Mouse (Mus musculus) gastrocnemius, adult 18-20 months (tissue): ENCODE data around the gene Maff. TPM values are rescaled to one million over a fixed set of nuclear protein-coding genes. Genes with fewer than 3 reads are reported as not detected.

ENCODE experiments used
- DNase-seq: peaks from one replicate; pipeline ENCODE4 v3.0.0; 2021; ENCODE audit warnings: low spot score
- long read RNA-seq, 2 experiments: library from polyadenylated mRNA; stranded (forward); transcript quantifications; one replicate each; pipeline ENCODE4 v2.0.0; 2021
- total RNA-seq, 2 experiments: library from RNA; stranded (reverse); gene quantifications; 2 replicates each; pipeline ENCODE4 v1.2.3; 2021

Gene Maff
- 10 to 100 TPM in 1 of 2 experiments, 1 to 10 TPM in 1; 6.6 to 10.1 TPM for total RNA-seq
- long read RNA-seq, experiment 1 = 0 reads
- long read RNA-seq, experiment 2 = 0 reads

DNA sequence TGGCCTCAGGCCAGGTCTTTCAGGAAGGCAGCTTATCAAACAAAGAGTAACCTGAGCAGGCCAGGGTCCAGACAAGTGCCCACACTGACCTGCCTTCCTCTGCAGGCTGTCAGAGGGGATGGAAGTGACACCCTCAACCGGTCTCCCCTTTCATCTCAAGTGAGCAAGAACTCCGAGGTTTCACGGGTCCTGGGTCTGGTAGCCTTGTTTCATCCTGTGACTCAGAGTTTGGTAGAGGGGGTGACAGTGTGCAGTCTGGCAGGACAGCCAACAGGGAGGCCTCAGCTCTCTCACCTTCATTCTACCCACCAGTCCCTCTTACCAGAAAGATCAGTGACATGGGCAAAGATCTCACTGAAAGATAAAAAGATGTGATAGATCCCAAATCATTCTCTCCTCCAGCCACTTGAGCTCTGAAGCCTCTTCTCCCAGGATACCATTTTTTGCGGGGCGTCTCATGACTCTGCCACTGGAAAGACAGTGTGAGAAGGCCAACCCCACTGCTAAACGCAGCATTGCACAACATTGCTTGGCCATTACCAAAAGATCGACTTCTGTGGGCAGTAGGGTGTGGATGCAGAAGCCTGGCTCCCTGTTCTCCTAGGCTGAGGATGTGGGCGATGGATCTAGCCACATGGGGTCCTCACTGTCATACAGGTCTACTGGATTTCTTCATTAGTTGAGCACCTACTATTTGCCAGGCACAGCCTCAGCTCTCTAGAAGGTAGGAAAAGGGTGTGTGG, at the start of gene Maff:
Maff (plus strand) TSS at position 571 of the 743 bp plus-strand sequence.
- DNase-seq = no peak

DNA sequence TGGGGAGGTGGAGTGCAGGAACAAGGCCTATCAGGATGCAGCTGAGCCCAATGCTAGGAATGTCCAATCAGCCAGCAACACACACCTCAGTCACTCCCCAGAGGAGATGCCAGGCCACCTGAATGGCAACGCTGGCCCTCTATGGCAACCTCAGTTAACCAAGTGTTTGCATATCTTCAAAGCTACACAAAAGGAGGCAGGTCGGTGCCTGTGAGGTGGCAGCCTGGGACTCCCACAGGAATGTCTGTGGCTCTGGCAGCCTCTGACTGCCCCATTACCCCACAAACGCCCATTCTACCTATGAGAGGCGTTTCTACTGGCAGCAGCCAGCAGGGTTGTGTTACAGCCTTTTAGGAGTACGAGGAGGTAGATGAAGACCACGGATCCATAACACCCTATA, 47.9 kb upstream of the Maff start:
- no peak for DNase-seq

DNA sequence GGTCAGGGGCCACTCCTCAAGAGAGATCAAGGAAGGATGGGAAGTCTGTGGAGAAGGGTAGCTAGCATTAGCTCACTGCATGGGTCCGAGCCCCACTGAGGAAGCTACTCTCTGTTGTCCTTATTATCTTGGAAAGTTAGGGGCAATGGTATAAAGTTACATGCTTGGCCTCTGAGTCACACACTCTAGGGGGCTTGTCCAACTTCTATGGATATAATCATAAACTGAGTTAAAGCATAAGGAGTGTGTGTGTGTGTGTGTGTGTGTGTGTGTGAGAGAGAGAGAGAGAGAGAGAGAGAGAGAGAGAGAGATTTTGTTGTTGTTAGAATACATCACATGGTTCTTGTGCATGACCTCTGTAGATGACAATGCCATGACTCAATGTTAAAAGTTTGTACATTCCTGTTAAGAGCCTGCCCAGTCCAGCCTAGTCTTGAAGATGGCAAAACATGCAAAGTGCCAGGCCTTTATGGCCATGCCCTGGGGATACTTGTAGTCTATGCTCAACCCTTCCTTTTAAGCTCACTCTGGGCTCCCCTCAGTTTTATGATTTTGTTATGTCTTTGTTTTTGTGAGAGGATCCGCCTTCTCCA, 46.8 kb upstream of the Maff start:
- DNase-seq = no peak

DNA sequence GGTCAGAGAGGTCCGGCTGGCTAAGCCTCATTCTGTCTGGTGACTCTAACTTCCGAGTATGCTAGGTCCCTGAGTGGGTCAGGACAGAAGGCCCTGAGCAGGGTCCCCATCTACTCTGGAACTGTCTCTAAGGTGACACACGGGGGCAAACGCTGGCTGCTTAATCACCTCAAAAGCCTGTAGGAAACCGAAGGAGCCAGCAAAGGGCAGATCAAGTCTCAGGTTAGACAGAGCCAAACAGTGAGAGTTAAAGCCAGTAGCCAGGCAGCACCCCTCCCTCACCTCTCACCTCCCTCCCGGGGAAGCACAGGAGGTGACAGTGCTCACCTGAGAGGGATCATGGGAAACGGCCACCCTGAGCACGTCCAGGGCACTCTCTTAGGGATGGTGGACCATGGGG, 42.7 kb upstream of the Maff start:
- DNase-seq = no peak

DNA sequence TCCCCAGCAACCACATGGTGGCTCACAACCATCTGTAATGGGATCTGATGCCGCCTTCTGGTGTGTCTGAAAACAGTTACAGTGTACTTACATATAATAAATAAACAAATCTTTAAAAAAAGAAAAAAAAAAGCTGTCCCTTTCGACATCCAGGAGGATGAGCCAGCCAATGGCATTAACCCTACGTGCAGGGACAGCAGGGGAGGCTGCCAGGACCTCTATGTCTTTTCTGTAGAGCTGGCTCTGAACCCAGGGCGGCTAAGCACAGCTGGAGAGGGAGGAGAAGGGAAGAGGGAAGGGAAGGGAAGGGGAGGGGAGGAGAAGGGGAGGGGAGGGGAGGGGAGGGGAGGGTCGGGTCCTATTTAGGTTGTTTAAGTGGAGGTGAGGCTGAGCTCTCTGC, 41.6 kb upstream of the Maff start:
- DNase-seq = no peak

DNA sequence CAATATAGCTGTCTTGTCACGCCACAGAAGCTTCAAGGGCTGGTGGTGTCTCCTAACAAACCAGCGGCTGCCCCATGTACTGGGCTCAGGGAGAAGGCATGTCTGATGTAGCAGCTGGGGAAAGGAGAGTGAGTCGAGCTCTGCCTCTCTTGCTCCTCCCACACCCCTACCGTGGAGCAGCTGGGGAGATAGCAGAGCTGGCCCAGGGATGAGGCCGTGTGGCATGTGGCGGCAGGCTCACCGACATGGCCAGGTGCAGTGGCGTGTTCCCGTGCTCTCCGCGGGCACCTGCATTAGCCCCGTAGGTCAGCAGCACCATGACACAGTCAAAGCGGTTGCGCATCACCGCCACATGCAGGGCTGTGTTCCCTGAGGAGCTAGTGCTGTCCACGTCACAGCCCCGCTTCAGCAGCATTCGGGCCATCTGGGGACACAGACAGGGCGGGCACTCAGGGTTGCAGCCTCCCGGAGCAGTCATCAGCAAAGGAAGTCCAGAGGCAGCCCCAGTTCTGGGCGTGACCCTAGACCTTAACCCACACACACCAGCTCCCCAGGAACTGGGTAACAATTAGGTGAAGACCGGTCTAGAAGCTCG, 40.3 kb upstream of the Maff start:
- no peak for DNase-seq

DNA sequence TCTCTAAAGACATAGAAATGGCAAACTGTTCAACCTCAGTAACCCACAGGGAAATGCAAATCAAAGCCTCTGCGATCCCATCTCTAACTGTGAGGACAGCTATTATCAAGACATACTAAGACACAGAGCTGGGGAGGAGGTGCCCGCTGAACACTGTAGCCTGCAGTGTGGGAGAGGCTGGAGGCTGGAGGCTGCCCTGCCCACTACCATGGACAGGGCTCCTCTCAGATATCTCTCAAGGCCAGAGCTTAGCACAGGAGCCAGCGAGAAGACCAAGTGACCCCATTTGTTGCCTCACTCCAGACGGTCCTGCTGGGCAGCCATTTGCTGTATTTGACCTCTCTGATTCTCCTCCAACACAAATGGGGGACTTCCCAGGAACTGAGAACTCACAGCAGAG, 38.6 kb upstream of the Maff start:
- no peak for DNase-seq

DNA sequence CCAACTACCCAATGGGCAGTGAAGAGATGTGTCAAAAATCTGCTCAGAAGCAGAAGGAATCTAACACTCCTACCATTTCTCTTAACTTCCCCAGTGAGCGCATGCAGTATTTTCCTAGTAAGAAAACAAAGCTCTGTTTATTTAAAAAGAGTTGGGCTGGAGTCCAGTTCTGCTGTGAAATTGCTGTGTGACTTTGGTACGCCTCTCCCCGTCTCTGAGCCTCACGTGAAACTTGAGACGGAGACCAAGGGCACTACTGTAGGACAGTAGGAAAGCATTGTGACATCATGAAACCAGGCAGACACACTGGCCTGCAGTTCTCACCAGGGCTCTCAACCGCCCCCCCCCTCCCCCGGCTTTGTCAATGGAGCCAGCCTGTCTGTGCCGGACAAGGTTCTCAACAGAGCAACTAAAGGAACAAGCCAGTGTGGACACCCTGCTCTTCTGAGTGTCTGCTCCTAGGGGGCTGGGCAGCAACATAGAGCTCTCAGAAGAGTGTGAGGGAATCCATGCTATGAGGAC, 32.5 kb upstream of the Maff start:
- DNase-seq = no peak

DNA sequence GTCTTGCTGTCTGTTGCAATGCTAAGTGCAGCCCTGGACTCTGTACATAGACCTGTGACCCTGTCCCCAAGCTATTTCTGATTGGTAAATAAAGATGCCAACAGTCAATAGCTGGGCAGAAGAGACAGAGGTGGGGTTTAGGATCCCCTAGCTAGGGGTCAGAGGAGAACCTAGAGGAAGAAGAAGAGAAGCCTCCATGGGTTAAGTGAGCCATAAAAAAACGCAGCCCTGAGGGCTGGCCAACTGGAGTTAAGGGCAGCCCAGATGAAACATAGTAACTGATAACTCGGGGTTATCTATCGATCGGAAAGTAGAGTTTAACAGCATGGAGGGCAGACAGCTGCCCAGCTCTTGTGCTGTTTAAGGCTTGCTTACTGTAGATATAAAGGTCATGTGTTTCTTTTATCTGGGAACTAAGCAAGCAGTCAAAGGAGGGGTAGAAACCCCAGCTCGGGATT, 24.7 kb upstream of the Maff start:
- DNase-seq = no peak

DNA sequence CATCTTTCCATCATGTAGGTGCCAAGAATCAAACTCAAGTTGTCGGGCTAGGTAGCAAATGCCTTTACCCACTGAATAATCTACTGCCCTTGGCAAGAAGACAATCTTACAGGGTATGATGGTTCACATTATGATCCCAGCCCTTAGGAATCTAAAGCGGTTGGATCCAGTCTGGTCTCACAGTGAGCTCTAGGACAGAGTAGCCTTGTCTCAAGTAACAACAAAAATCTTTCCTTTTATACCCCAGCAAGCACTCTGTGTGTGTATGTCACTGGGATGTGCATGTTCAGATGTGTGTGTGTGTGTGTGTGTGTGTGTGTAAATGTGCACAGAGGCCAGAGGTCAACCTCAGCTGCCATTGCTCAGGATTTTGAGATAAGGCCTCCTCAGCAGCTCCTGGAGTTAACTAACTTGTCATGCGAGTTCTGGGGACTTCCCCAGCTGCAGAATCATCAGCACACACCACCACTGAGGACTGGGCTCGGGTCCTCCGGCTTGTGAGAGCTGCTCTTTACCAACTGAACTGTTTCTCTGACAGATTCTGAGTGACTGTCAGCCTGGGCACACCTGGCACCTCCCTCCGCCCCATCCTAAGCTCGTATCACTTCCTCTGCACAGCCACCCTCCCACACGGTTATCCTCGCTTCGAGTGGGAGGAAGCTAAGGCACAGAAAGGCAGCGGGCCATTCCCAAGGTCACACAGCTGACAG, 24.0 kb upstream of the Maff start:
- DNase-seq = no peak

DNA sequence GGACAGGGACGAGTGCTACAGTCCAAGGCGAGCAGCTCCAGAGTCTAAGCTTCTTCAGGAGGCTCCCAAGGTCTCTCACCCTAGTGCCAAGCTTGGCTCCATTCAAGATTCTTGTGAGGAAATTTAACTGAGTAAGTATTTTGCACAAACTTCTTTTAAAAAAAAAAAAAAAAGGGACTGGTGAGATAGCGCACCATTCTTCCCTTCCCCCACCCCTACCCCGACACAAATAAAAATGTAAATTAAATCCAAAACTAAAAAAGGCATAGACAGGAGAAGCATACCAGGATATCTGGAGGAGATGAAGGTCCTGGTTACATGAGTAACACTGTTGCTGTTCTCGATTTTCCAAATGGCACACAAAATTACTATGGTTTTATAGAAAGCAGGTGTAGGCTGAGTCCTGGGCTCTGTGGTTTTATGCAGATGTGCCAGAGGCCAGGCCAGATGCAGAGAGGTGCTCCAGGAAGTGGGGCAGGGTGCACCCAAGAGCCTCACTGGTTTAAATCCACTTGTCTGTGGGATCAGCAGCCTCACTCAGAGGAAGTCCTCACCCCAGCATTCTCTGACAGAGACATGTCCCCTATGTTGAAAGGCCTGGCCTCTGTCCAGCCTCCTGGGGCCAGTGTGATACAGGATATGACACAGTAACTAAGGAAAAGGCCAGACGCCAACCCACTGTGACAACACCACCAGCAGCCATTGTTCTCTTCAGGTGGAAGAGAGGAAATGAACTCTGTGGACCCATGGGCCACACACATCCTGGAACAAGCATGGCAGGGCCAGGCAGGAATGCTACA, 23.2 kb upstream of the Maff start:
- DNase-seq = peak; percentile 64

DNA sequence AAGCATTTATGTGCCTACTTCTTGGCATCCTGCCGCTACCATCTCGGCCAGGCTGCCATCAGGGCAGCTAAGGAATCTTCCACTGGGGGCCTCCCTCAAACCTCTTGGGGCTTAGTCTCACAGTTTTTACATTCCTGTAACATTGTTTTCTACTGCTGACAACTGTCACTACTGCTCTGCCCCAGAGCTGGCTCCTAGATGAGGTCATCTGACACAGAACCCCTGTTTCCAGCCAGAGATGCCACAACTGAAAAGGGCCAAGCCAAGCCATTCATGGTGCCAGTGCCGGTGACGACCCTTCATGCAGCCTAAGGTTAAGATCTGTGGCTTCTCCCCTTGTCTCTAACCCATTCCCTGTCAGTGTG, 22.6 kb upstream of the Maff start:
- no peak for DNase-seq

DNA sequence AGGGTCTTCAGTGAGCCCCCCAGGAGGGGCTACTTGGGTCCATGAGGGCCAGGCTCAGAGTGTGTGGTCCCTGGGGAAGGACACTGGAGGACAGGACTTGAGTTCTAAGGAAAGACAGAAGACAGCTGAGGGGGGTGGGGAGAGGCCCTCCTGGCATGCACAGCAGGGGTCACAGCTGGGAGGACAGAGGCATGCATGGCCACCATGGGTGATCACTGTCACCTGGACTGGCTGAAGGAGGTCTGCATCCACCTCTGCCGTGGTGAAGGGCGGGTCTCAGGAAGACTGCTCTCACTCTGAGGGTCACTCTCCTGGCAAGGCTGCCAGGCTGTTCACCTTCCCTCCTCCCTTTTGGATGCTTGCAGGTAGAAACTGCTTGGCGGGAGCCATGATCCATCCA, 22.0 kb upstream of the Maff start:
- no peak for DNase-seq

DNA sequence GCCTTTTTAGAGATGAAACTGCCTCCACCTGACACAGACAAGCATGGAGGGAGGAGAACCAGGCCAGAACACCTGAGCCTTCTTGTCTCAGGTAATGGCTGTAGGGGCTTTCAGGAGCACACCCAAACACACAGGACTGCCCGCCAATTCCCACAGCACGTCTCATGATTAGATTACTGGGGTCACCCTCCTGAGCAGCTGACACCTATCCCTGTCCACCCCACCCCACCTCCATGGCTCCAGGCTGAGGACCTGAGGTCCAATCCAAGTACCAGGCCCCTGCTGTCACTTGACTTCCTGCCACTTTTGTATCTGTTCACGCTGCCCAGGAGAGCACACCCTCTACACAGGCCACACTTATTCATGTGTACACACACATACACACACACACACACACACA, 20.7 kb upstream of the Maff start:
- no peak for DNase-seq

DNA sequence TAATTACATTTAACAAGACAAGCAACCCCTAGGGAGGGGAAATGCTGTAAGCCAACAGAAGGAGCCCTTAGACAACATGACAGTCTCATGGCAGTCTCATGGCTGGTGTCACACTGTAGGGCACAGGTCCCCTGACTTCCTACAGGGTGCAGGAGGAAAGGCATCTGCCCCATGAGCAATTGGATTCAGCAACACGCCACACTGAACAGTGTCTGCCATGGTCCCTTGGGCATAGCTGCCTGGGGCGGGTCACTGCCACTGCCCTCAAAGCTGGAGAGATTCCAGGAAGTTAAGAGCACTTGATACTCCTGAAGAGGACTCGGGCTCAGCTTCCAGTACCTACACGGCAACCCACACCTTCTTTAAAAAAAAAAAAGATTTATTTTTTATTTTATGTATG, 20.2 kb upstream of the Maff start:
- DNase-seq = no peak

DNA sequence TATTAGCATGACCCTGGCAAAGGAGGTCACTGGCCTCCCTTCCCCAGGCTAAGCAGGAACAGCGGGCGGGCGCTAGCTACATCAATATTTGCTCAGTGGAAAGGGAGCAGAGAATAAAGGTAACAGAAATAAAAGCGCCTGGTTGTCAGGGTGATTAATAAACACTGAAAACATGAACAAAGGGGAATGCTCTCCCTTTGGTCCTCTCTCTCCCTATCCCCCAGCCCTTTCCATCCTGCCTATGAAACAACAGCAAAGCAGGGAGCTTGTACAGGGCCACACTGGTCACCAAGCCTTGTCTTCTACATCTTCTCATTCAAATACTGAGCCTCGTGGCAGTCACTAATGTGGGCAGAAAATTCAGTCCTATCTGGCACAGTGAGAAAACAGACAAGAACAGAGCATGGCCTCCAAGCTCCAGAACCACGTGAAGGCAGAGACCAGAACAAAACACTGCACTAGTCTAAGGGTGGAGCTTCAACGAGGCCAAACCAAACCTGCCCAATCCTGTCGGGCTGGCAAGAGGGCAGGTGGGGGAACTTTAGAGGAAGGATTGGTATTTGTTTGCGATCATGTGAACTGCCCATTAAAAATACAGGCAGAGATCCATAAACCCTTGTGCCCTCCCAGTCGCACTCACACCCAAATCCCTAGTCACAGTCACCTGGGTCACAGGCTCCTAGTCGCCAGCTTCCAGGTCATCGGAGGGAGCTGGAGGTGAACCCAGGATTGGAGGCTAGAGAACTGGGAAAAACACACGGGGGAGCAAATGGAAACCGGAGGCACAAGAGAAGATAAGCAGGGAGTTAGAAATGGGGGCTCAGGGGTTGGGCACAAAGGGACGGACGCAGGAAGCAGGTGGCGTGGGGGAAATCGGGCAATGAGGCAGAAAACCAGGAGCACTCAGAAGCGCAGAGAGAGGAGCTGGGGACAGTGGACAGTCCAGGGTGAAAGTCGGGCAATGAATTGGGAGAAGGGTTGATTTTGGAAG, 19.2 kb upstream of the Maff start:
- peak; percentile 42 for DNase-seq

DNA sequence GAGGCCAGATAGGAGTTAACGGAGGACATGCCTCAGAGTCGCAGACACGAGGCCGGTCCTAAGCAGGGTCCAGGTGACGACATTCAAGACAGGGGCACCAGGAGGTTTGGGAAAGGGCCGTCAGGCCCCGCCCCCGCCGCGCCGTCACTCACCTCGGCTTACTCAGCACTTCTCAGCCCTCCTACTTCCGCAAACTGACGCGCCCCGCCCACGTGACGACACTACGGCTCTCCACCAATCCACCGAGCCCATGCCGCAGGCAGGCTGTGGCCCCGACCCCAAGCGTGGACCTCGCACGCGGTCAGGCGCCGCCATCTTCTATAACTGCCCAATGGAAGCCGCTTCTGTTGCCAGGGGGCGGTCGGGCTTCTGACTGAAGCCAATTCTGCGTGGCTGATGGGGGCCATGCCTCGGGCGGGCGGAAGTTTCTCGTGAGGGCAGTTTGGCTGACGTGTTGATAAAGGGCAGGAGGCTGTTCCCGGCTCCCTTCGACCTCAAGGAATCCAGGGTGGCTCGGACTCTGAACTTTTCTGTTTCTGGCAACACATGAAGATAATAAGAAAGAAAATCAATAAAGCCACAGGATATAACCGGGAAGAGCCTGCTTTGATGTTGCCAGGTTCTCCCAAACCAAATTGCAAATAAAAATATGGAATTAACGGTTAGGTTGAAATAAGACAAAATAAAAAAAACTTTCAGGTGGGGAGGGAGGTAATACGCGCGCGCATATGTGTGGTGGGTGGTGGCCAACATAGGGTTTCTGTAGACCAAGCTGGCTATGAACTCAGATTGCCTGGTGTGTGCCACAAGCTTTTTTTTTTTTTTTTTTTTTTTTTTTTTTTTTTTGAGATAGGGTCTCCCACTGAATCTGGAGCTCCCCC, 18.1 kb upstream of the Maff start, which contains the start of gene Pla2g6:
Pla2g6 (minus strand) TSS at position 333 of the 881 bp plus-strand sequence.
- peak; percentile 99 for DNase-seq

DNA sequence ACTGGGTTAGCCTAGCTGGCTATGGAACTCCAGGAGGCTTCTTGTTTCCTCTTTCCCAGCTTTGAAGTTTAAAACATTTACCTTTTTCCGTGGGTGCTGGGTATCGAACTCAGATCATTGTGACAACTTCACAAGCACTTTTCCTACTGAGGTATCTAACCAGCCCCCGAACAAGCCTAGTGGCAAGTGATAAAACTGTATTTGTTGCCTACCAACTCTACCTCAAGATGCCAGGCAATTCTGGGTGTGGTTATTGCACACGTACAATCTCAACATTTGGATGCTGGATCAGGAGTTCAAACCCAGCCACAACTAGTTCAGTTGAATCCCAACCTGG, 17.5 kb upstream of the Maff start:
- DNase-seq = no peak
